Mouse (Mus musculus) spleen, postnatal 36 days (tissue): ENCODE measurements around the gene Psenen.

Experiments used
- DNase-seq, 2 experiments: peaks; one replicate each; pipeline ENCODE4 v3.0.0; 2022; ENCODE audit warnings: low spot score in 2 of 2, mixed read lengths in 1 of 2

Psenen gene

GRCm38 (mm10) chr7:30588676-30589434 lies 25.4 kb upstream of the Psenen start, which contains the start of gene Kmt2b:
Gene Kmt2b (minus strand): TSS chr7:30588726.
- peak; percentile 97 to 98 for DNase-seq

- peak; percentile 38 to 53 for DNase-seq
Observed at GRCm38 (mm10) chr7:30587842-30588667, 24.6 kb upstream of the Psenen start.

- no peak for DNase-seq
Observed at GRCm38 (mm10) chr7:30586455-30587020, 23.1 kb upstream of the Psenen start.

GRCm38 (mm10) chr7:30585170-30585569 lies 21.7 kb upstream of the Psenen start:
- DNase-seq: no peak

GRCm38 (mm10) chr7:30584339-30584738 lies 20.9 kb upstream of the Psenen start:
- DNase-seq: no peak

GRCm38 (mm10) chr7:30581547-30581946 lies 18.1 kb upstream of the Psenen start:
- no peak for DNase-seq

GRCm38 (mm10) chr7:30579950-30580349 lies 16.5 kb upstream of the Psenen start:
- no peak for DNase-seq

- DNase-seq: peak; percentile 52 to 67
Observed at GRCm38 (mm10) chr7:30572969-30573368, 9.5 kb upstream of the Psenen start.

- no peak for DNase-seq
Observed at GRCm38 (mm10) chr7:30572389-30572788, 9.0 kb upstream of the Psenen start.

- no peak for DNase-seq
Observed at GRCm38 (mm10) chr7:30567555-30567954, 4.1 kb upstream of the Psenen start.

- no peak for DNase-seq
Observed at GRCm38 (mm10) chr7:30566033-30566432, 2.6 kb upstream of the Psenen start.

GRCm38 (mm10) chr7:30564970-30565571 lies 1.6 kb upstream of the Psenen start, which contains the start of gene Igflr1:
Gene Igflr1 (plus strand): TSS chr7:30565427.
- DNase-seq: no peak

- peak; percentile 48 to 58 for DNase-seq
Observed at GRCm38 (mm10) chr7:30563906-30564280, 466 bp upstream of the Psenen start.

GRCm38 (mm10) chr7:30562526-30563116 lies 806 bp downstream of the Psenen start:
- DNase-seq: peak in 1 of 2 experiments; percentile 32

- DNase-seq: no peak
Observed at GRCm38 (mm10) chr7:30560296-30560695, 3.1 kb downstream of the Psenen start.

GRCm38 (mm10) chr7:30559443-30559954 lies 3.9 kb downstream of the Psenen start, which contains the start of gene Lin37:
Gene Lin37 (minus strand): TSS chr7:30559838.
- peak; percentile 97 to 98 for DNase-seq

- no peak for DNase-seq
Observed at GRCm38 (mm10) chr7:30558656-30559442, 4.6 kb downstream of the Psenen start.

- no peak for DNase-seq
Observed at GRCm38 (mm10) chr7:30557901-30558514, 5.4 kb downstream of the Psenen start.

- DNase-seq: no peak
Observed at GRCm38 (mm10) chr7:30556894-30557536, 6.4 kb downstream of the Psenen start.
